Mouse (Mus musculus): ENCODE data around the gene Nop10. TPM values are rescaled to one million over a fixed set of nuclear protein-coding genes. Genes with fewer than 3 reads are reported as not detected.

Gene Nop10
- total RNA-seq (2021) = 10 to 100 TPM; 61.9 to 80.6 TPM
- long read RNA-seq, transcript Nop10-201 (2 exons, 1,109 nt) = major isoform, 226 of 226 reads
- long read RNA-seq, partial matches to known transcripts = 0 of 226 reads
- long read RNA-seq, other reads (novel, unspliced or antisense) = 0 of 226 reads

DNA sequence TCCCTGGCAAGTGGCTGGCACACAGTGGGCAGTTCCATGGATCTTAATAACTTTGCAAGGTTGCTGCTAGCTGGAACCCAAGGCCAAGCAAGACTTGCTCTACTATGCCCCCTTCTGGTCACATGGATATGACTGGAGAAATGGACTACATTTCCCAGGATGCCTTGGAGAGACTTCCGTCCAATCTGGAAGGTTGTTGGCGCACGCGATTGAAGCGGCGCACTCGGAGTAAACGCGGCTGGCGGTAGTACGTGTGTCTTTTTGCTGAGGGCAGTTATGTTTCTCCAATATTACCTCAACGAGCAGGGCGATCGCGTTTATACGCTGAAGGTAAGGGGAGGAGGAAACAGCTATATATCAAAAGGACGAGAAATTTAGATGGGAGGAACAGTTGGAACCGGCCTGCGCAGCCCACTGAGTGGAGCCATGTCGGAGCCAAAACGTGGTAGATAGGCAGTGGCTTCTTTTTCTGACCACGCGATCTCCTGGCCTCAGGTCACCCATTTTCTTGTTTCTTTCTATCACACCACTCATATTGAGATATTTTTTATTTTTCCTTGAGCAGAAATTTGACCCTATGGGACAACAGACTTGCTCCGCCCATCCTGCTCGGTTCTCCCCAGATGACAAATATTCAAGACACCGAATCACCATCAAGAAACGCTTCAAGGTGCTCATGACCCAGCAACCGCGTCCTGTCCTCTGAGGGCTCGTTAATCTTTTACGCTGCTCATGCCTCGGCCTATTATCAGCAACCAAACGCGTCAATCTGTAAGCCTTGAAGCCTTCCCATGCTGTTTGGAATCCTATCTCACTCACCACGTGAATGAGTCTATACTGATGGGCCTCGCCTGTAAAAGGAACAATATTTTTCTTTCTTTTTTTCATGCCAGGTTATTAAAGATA lies at the start of gene Nop10:
Gene Nop10, plus strand, starts transcription at position 179 of the 906 bp plus-strand sequence.
- DNase-seq (ENCODE audit: low spot score in 2 of 2) = peak; percentile 83 to 88

DNA sequence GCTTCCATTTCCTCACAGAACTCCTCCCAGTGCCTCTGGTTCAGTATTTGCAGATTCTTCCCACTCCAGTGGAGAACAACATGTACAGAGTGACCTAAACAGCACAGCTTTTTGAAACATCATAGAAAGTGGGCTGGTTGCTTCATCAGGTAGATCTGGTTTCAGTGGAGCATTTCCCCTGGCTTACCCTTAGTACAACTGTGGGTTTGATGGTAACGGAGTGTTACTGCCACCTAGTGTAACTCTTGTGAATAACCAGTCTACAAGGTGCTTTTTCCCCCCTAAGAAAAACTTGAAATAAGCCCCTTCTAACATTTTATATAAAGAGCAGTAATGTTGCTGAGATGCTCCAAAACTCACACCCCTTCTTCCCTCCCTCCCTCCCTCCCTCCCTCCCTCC lies 45.7 kb upstream of the Nop10 start:
- DNase-seq (ENCODE audit: low spot score in 2 of 2) = peak; percentile 12 to 34

DNA sequence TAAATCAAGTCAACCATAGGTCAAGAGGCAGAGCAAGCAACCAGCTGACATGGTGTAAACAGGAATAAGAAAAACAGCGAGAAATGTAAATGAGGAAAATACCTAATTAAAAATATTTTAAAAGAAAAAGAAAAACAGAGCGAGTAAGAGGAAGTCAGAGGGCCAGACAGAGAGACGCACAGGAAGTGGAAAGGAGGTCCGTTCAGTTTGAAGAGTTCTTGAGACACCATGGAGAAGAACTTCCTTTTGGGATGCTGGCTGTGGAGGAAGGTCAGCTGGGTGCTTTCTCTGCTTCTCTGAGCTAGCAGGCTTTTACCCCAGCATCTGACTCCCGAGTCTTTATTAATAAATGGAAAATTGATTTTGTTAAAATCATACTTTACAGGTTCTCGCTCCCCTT lies 44.1 kb upstream of the Nop10 start:
- DNase-seq (ENCODE audit: low spot score in 2 of 2) = no peak

DNA sequence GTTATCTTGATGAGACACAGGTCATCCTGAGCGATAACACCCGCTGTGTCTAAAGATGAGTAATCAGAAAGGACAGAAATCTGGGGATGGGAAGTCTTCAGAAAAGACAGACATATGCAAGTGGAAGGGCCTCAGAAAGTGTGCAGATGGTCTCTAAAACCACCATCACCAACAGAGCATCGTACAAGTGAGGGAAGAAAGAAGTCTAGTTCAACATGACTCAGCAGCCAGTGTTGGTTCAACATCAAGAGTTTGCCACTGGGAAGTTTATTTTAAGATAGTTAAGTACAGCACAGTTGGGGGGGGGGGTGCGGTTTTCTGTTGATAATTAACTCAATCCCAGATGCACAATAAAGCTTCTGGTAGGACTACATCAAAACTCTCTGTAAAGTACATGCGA lies 40.8 kb upstream of the Nop10 start:
- no peak for DNase-seq (ENCODE audit: low spot score in 2 of 2)

DNA sequence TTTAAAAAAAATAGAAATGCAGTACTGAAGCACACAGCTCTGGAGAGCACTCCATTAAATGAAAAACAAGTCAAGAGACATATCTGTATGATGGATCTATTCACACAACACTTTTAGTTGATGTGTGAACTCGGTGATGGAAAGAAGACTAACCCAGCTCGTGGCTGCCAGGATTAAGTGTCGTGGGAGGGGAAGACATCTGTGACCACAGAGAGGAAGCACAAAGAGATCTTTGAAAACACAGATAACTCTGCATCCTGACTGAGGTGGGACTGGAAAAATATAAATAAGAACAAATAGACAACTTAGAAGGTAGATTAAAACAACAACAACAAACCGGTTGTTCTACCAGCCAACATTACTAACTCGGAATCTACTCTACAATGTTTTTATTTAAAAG lies 39.1 kb upstream of the Nop10 start:
- DNase-seq (ENCODE audit: low spot score in 2 of 2) = no peak

DNA sequence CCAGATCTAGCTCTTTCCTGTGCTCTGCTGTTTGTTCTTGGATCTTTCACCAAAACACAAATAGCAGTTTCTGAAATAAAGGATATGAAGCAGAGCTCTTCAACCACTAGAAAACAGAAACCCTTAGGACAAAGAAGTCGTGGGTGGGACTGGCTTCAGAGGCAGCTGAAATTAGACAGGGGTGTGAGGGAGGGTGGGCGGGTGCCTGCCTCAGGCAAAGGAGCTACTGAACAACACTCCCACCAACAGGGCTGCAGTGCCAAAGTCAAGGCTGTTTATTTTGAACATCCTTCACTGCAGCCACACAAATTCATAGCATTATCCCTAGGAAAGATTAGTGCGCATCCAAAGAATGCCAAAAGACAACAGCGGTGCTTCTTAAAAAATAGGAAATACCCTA lies 37.4 kb upstream of the Nop10 start:
- no peak for DNase-seq (ENCODE audit: low spot score in 2 of 2)

DNA sequence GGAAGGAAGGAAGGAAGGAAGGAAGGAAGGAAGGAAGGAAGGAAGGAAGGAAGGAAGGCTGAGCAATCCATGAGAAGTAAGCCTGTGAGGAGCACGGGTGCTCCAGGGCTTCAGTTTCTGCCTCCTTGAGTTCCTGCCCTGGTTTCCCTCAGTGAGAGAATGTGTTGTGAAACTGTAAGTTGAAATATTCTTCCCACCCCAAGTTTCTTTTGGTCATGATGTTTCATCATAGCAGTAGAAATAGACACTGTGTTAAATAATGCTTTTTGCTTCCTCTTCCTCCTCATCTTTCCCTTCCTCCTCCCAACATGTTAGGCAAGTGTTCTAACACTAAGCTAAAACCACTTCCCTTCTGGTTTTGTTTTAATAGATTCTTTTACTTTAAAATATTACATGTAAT lies 29.1 kb upstream of the Nop10 start:
- no peak for DNase-seq (ENCODE audit: low spot score in 2 of 2)

DNA sequence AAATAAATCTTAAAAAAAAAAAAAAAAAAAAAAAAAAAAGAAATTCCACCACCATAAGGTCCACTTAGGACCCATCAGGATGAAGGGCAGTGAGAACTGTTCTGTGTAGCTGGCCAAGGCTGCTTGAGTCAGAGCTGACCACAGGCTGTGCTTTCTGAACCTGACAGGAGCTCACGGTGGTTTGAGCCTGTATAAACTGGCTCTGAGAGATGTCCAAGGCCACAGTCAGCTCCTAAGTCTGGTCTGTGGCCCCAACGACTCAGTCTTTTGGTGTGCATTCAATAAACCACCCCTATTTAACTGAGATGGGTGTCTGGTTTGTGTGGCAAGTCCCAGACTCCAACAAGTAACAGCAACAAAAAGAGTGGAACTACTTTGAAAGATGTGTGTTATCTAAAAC lies 25.1 kb upstream of the Nop10 start:
- no peak for DNase-seq (ENCODE audit: low spot score in 2 of 2)

DNA sequence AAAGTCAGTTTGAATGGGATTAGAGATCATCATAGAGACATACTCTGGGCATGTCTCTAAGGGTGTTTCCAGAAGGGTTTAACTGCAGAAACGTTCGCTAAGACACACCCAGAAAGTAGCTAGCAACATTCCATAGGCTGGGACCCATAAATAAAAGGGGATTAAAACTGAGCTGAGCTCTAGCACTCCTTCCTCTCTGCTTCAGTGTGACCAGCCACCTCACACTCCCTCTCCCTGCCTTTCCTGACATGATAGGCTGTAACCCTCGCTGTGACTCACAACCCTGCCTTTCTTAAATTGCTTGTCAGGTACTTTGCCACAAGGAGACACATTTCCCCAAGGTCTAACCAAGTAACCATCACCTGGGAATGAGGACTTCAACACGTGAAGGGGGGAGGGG lies 23.7 kb upstream of the Nop10 start:
- DNase-seq (ENCODE audit: low spot score in 2 of 2) = no peak

DNA sequence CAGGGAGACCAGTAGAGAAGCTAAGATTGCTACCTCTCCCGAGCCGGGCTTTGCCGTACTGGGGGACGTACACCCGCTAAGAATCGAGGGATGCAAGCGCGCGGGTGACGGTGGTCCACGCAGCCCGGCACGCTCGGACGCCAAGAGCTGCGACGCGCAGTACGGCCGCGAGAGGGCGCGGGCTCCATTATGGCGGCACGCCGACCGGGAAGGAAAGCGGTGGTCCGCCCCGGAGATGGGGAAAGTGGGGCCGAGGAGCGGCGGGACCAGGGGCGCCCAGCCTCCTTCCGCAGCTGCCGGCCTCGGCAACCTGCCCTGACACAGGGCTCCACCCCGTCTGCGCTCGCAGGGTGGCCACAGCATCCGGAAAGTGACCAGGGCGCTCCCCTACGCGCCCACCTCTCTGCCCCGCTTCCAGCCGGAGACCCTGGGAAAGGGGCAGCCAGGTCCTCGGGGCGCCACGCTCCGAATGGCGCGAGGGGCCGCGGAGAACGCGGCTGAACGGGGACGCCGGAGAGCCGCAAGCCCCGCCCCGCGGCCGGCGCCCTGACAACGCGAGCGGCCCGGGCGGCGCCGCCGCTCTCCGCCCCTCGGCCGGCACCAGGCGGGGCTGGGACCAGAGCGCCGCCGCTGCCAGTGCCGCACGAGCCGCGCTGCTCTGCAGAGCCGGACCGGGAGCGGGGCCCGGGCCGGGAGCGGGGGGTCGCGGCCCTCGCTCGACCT lies 22.4 kb upstream of the Nop10 start, which contains the start of gene Lpcat4:
Gene Lpcat4, plus strand, starts transcription at position 257 of the 723 bp plus-strand sequence.
- DNase-seq (ENCODE audit: low spot score in 2 of 2) = peak; percentile 96

DNA sequence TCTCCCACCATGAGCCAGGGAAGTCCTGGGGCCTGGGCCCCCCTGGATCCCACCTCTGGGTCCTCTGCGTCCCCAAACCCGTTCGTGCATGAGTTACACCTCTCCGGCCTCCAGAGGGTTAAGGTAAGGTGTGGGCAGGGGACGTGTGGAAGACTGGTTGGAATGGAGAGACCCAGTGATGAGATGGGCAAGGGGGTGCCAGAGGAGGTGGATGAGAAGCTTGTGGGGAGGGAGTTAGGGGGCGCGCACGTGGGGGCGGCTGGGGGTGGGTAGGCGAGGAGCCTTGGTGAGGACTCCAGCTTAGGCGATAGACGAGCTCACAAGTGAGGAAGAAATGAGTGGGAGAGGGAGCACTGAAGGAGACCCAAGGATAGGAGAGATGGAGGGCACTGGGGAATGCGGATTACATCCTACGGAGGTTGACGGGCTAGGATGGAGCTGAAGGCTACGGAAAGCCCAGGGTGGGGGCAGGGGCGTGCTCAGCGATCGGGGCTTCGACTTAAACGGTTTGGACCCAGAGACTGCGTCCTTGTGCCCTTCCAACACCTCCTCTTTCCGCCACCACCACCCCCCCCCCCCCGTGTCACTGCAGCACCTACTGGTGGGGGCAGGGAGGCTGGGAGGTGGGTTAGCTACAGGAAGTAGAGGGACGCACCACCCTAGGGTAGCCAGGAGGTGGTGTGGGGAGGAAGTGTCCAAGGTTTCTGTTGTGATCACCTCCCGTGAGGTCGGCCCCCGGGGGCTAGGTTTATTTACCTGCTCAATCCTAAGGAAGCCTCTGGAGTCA lies 21.6 kb upstream of the Nop10 start:
- peak; percentile 40 to 56 for DNase-seq (ENCODE audit: low spot score in 2 of 2)

DNA sequence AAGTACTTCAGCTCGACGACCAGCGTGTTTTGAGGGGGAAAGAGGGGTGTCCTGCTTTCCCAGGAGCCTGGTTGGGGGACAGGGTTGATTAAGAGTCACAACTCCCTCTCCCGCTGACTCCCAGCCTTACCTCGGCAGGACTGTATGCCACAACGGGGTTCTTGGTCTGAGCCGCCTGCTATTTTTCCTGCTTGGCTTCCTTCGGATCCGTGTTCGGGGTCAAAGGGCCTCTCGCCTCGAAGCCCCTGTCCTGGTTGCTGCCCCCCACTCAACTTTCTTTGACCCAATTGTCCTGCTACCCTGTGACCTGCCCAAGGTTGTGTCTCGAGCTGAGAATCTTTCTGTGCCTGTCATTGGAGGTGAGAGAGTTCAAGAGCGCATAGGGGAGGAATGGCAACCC lies 19.9 kb upstream of the Nop10 start:
- DNase-seq (ENCODE audit: low spot score in 2 of 2) = no peak

DNA sequence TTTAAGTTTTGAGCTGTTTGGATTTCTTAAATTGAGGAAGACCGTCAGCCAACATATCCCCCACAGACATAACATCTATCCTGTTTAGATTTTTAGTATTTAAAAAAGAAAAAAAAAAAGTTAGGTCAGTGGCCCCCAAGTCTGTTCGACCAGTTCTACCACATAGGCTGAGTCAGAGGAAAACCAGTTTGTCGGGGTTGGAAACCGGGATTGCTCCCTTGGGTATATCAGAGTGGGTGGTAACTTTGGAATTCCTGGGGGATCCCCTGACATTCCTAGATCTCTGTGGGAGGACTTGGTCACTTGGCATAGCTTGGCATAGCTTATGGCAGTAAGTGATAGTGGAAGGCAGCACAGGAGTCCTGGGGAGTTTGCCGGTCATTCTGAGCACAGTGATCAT lies 16.4 kb upstream of the Nop10 start:
- no peak for DNase-seq (ENCODE audit: low spot score in 2 of 2)

DNA sequence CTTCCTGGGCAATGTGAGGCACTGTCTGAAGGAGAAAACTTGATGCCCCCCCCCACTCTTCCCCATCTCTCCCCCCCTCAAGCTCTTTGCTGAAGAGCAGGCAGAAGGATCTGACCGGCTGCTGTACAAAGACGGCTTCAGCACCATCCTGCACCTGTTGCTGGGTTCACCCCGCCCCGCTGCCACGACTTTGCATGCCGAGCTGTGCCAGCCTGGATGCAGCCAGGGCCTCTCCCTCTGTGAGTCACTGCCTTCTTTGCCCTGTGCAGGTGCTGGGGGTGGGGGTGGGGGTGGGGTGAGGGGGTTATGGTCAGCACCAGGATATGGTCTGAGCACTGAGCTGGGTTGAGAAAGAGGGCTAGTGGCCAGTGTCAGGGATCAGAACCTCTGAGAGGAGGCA lies 15.5 kb upstream of the Nop10 start:
- DNase-seq (ENCODE audit: low spot score in 2 of 2) = no peak

DNA sequence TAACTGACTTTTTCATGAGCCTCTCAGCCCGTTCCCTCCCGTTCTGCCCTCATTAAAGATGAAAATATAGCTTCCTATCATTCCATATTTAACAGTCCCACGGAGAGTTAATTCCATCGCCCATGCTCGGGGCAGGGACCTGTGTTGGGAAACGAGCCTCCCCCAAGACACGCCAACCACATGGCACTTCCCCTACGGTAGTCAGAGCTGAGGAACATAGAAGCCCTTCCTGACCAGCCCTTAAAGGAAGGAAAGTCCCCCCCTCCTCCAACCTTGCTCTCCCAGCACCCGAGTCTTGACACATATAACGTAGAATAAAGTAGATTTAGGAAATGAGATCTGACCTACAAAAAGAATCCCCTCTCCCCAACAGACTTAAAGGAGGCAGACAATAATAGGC lies 14.4 kb upstream of the Nop10 start:
- no peak for DNase-seq (ENCODE audit: low spot score in 2 of 2)

DNA sequence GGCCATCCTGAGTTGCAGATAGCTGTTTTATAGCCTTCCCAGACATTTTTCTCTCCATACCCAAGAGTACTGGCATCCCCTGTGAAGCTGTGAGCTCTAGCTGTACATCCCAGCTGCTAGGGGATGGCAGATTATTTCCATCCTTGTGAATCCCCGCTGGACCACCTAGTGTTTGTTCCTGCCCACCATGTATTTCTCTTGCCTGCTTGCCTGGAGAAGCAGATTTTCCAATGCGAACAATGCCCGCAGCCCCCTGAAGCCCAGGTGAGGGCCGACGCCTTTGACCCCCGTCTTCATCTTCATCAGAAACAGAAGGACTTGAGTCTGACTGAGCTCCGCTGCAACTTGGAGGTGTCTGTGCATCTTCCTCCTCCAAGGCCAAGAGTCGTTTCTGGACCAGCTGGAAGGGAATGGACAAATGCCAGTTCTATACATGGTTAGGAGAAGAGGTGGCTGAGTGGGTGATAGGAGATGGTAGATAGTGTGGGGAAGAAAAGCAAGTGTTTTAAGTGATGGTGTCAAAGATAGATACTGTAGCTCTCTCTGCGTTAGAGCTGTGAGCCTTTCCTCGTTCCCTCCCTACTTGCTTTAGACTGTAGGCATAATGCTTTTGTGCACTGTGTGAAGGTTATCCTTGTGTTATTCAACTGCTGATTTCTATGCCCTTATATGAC lies 11.8 kb upstream of the Nop10 start:
- no peak for DNase-seq (ENCODE audit: low spot score in 2 of 2)

DNA sequence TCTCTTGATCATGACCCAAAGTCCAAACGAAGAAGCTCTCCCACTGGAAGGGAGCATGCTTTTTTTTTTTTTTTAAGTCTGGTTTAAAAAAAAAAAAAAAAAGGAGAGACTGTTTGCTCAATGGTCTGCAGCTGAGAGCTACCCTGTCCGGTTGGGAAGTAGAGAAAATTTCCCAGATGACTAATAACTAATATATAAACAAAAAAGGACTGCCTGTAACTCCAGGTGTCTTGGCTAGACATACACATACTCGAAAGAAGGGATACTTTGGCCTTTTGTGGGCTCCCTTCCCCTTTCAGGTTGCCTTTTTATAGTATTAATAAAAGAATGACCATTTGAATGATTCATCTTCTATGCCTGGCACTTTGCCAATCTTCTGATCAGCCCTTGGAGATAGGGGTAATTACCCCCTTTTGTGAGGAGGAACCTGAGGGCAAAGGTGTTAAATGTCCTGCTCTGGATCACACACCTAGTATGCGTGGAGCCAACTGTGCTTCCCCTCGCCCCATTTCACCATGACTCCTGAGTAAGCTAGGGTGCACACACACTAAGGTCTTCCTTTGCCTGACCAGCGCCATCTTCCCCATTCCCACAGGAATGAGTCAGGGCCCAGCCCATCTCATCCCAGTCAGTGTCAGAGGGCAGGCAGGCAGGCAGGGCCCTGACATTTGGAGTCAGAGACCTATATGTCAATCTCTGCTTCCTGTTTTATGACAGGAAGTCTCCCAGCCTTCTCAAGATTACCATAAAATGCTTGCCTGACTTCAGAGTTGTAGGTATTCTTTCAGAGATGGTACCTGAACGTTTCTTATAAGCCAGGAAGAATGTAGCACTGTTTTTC lies 6.8 kb upstream of the Nop10 start:
- no peak for DNase-seq (ENCODE audit: low spot score in 2 of 2)

DNA sequence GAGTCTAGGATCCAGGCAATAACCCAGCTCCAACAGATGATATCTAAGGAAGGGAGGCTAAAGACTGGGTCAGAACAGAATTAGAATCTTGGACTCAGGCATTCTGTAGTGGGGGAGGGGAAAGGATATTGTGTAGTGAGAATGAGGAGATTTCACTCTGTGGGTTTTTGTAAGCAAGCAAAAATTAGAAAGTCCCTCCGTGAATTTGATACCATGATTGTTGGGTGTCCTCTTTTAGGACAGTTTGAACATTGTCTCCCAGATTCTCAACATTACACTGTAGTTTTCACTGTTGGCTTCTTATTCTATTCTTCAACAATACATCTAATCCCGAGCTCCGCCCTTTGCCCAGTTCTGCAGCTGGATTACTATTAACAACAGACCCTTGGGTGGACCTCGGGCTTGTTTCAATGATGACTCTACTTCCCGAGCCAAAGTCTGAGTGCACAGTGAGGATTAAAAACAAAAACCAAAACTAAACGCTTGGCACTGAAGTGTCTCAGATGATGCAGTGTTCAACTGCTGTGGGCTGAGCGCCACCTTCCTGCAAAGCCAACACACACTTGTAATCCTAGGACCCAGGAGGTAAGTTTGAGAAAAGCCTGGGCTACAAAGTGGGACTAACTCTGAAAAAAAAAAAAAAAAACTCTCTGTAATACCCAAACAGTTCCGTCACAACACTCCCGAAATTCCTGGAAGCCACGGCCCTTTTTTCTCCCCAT lies 2.3 kb upstream of the Nop10 start, which contains the start of gene Nutm1:
Gene Nutm1, minus strand, starts transcription at position 51 of the 722 bp plus-strand sequence.
- no peak for DNase-seq (ENCODE audit: low spot score in 2 of 2)

DNA sequence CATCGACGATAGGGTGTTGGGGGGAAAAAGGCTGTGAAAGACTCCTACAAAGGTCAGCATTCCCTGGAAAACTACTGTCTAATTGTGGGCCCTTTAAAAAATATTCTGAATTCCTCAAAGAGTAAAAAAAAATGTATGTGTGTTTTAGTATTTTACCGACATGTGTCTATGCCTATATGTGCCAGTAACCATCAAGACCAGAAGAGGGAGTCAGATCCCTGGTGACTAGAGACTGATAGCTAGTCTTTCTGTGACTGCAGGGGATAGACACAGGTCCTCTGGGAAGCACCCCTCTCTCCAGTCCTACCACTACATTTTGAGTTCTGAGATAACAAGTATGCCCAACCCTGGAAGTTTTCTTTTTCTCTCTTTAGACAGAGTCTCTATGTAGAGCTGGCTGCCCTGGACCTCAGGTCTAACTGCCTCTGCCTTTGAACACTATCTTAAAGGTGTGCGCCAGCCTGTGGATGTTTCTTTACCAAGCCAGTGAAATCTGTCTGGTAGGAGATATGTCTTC lies 1.1 kb downstream of the Nop10 start:
- DNase-seq (ENCODE audit: low spot score in 2 of 2) = no peak
